Mouse (Mus musculus) cerebellum, adult 11-12 months (tissue): ENCODE measurements around the gene Tnnc1.

ENCODE experiments used
- DNase-seq: peaks from one replicate; pipeline ENCODE4 v3.0.0; 2022

Tnnc1 gene

DNA sequence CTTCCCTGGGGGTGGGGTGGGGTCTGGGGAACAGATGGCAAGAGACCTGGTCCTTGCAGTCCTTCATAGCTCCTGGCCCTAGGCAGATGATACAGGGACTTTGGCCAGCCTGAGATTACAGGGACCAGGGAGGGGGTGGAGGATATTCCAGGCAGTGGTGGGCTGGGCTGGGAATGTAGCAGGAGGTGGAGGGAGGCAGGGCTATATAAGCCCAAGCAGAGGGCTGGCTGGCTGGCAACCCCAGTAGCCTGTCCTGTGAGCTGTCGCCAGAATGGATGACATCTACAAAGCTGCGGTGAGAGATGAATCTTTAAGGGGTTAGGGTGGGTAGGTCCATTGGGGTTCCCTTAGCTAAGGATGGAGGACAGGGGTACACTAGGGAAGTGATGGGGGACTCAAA, at the start of gene Tnnc1:
TSS of gene Tnnc1 (plus strand) at position 229 of the 400 bp plus-strand sequence.
- DNase-seq = no peak

DNA sequence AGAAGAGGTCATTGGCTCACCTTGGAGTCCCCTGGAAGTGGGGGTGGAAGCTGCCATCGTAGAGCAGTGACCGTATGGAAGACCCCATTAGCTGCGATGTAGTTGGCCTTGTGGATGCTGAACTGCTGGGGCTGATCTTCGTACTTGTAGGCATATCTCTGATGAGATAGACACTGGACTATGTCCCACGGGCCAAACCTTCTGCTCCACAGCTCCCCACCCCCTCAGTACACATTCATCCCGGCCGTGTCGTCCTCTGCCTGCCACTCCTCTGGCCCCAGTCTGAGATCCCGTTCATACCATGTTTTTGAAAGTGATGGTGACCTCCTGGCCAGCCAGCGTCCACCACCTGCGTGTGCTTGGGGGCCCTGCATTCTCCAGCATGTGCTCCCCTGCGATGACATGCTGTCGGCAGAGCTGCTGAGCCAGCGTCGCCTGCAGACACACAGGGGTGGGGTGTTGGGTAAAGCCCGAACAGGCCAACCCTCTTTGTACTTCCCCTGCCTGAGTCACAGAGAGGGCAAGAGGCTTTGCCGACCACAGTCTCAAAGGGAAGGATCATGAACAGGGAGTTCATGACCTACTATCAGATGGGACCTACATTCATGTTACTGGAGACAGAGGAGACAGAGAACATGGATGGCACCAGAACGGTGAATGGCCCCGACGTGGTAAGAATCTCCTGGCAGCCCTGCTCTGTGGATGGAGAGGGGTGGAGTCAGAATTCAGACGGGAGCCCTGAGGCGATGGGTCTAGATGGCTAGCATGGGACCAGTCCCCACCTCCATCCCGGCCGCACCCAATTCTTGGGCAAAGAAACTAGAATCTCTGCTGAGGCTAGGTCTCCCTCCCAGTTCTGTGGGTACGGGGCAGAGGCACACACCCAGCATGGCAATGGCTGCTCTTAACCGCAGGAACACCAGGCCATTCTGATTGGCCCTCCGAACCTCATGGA, 47.6 kb upstream of the Tnnc1 start:
- no peak for DNase-seq

DNA sequence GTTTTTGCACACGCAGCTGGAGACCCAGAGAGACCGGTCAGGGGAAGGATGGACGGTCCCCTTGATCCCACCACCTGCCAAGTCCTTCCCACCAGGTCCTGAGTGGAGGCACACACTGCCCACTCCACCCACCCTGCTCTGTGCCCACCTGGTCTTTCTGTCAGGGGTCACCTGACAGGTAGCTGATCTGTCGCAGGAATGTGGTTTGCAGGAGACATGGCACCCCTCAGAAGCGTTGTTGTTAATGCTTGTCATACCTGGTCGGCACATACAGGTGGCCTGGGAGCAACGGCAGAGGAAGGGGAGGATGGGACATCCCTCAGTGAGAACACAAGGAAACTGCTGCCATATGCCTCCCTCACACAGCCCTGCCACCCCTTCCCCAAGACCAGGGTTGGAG, 46.9 kb upstream of the Tnnc1 start:
- DNase-seq = no peak

DNA sequence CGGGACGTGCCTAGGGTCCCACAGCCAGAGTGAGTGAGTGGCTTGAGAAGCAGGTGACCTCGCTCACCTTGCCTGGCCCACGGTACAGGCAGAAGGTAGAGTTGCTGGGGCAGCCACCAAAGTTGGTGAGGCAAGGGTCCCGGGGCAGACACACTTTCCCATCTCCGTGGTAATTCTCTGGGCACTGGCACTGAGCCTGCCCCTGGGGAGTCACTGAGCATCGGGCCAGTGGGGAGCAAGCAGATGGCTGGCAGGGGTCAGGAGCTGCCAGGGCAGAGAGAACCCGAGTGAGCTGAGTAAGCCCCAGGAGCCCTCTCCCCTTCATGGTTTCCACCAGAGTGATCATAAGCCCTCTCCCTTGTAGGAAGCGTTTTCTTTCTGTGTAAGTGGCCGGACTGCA, 46.5 kb upstream of the Tnnc1 start:
- DNase-seq = no peak

- DNase-seq = peak; percentile 88
Observed at GRCm38 (mm10) chr14:31164067-31164466, 44.0 kb upstream of the Tnnc1 start.

- DNase-seq = peak; percentile 58
Observed at GRCm38 (mm10) chr14:31165010-31165409, 43.1 kb upstream of the Tnnc1 start.

- no peak for DNase-seq
Observed at GRCm38 (mm10) chr14:31165458-31165857, 42.7 kb upstream of the Tnnc1 start.

DNA sequence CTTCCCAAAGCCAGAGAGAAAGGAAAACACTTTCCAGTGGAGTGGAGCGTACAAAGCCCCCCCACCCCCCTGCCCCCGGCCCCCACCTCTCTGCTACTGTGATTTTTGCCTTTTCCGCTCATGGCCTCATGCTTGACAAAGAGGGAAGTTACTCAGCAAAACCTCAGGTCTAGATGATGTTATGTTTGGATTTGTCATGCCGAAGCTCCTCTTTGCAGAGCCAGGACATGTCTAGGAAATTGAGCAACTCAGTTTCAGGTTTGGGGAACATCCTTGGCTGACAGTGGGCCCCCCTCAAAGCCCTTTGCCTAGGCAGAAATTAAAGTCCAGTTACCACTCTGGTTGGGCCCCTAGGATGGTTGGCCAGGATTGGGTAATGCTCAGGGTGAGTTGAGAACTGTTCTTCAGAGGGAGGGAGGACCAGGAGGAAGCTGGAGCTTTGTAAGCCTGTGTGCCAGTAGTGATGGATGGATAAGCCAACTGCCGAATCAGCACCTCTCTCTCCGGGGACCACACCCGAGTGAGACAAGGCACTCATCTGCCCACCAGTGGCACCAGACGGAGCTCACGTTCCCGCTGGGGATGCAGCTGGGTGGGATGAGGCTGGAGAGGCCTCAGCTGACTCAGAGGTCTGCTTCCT, 42.0 kb upstream of the Tnnc1 start:
- no peak for DNase-seq

GRCm38 (mm10) chr14:31166827-31167226, 41.3 kb upstream of the Tnnc1 start:
- DNase-seq = peak; percentile 49

GRCm38 (mm10) chr14:31168425-31168824, 39.7 kb upstream of the Tnnc1 start, which contains the start of gene Stab1:
Stab1 (minus strand) TSS chr14:31168641.
- no peak for DNase-seq

- no peak for DNase-seq
Observed at GRCm38 (mm10) chr14:31169508-31169907, 38.6 kb upstream of the Tnnc1 start.

GRCm38 (mm10) chr14:31170963-31171362, 37.1 kb upstream of the Tnnc1 start:
- DNase-seq = no peak

GRCm38 (mm10) chr14:31171386-31171785, 36.7 kb upstream of the Tnnc1 start:
- DNase-seq = peak; percentile 72

DNA sequence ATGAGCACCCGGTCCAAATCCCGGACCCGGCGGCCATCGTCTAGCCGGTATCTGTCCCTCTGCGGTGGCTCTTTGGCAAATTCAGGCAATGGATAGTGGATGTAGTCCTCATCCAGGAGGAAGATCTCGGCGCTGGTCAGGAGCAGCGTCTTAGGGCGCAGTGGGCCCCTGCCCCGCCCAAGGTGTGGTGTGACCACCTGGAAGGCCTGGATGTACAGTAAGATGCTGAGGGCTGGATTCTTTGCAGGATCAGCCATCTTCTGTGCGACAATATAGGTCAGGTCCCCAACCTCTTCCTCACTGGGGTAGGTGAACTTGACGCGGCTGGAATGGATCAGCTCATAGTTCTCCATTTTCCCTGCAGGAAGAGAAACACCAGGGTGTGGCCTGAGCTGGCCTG, 36.3 kb upstream of the Tnnc1 start:
- no peak for DNase-seq

GRCm38 (mm10) chr14:31172781-31173455, 35.2 kb upstream of the Tnnc1 start:
- DNase-seq = peak; percentile 77

GRCm38 (mm10) chr14:31173537-31173936, 34.6 kb upstream of the Tnnc1 start:
- no peak for DNase-seq

GRCm38 (mm10) chr14:31177287-31177686, 30.8 kb upstream of the Tnnc1 start:
- no peak for DNase-seq

DNA sequence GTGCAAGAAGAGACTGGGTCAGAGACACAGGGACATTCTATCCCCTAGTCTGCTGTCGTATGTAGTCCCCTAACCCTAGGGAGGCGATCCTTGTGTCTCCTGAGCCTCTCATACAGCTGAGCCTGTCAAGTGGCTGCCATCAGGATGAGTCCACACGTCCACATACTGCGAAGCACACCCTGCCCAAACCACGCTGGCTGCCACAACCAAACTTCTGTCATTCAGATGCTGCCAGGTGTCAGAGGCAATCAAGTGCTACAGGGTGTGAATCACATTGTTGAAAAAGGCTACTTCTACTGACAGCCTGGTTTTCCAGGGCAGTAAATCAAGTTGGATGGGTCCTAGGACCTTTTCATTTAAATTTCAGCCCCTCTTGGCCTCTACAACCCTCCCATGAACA, 30.4 kb upstream of the Tnnc1 start:
- DNase-seq = no peak

DNA sequence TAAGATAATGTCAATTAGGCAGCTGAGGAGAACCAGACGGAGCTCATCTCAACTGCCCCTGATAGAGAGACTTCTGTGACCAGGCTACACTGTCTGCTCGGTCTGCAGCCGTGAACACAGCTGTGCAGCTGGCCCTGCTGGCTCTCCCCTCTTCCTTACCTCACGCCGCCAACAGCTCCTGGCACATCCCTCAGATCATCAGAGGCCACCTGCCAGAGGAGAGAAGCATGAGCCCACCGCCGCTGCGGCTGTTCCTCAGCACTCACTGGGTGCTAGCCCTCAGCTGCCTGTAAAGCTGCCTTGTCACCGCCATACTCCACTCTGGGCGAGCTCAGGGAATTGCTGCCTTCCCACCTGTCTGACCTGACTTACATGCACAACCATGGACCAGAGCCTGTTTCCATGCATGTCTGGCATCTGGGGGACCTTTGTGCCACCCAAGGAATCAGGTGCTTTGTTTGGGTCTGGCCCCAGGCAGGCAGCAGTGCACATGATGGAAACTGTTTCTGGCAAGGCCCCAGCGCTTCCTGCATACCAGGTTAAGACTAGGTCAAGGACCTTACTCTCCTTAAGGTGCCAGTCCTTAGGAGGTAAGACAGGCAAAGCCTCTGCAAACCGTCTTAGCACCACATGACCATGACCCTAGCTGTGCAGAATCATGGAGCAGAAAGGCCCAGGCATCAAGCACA, 28.3 kb upstream of the Tnnc1 start:
- no peak for DNase-seq

DNA sequence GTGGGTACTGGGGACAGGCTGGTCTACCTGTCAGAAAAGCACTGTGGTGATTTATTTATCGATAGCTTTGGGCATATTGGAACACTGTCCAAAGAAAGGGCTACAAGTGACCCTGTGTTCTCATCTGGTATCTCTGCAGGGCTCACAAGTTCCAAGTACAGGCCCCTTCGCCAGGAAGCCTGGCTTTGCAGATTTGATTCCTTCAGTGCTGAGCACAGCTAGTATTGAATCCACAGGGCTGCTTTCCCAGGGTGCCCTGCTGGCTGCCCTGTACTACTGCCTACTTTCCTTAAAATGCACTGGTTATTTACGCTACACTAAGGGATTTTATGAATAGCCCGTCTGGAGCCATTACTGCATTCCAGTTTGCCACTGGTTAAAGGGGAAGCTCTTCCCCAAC, 26.6 kb upstream of the Tnnc1 start:
- no peak for DNase-seq

- no peak for DNase-seq
Observed at GRCm38 (mm10) chr14:31182786-31183290, 25.3 kb upstream of the Tnnc1 start.

GRCm38 (mm10) chr14:31183541-31183940, 24.6 kb upstream of the Tnnc1 start:
- no peak for DNase-seq

DNA sequence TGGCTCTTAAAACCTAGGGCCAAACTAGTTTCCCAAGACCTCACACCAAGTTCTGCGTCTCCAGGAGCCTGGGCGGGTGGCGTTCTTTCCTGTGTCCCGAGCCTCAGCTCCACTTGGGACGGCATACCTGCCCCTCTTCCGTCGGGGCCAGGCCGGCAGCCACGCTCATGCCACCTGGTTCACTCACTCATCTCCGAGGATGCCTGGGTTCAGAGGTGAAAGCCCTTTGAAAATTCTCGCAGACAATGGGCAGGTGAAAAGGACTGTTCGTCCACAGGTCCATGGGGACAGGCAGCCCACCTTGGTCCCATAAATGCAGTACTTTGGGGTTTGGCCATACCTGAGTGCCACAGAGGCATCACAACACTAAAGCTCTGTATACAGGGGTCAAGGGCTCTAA, 23.9 kb upstream of the Tnnc1 start:
- no peak for DNase-seq
